Mouse (Mus musculus): ENCODE measurements at regions not wholly inside any gene's neighbourhood (a gene's known extent, or its start where the extent isn't known, plus 50 kb on each side); places are given as distances from the start of the nearest gene placed in this dataset.

- TF ChIP-seq POLR2A (IDR thresholded peaks at IDR 0.05; ENCODE audit: low read depth, low read length): no peak
- no peak for TF ChIP-seq USF1 (IDR thresholded peaks at IDR 0.05; ENCODE audit: low read depth, low read length)
- TF ChIP-seq CTCF (conservative IDR thresholded peaks at IDR 0.05 in 1 of 2, IDR thresholded peaks at IDR 0.05 in 1 of 2; ENCODE audit: low read depth in 2 of 2, low read length in 2 of 2): no peak
- no peak for TF ChIP-seq MAFK (IDR thresholded peaks at IDR 0.05; ENCODE audit: insufficient replicate concordance, low read length)
- TF ChIP-seq KAT2A (IDR thresholded peaks at IDR 0.05; ENCODE audit: insufficient replicate concordance, low read length): no peak
- no peak for TF ChIP-seq POLR2AphosphoS2 (IDR thresholded peaks at IDR 0.05; ENCODE audit: low read depth, low read length)
- no peak for TF ChIP-seq MYC (IDR thresholded peaks at IDR 0.05; ENCODE audit: low read depth, low read length)
- TF ChIP-seq EP300 (IDR thresholded peaks at IDR 0.05; ENCODE audit: low read length): no peak
- no peak for TF ChIP-seq ZMIZ1 (IDR thresholded peaks at IDR 0.05; ENCODE audit: low read depth, low read length)
These were observed 410.7 kb upstream of the Tmpo start for GRCm38 (mm10) chr10:91591845-91592244.
